Mouse (Mus musculus) MN1 (cell line): ENCODE data around the gene Ubap1l.

ENCODE experiments used
- DNase-seq: peaks from one replicate; pipeline ENCODE4 v3.0.0-alpha.2; 2016; ENCODE audit warnings: low spot score

Gene Ubap1l

GRCm38 (mm10) chr9:65411326-65411725 is 50.5 kb downstream of the Ubap1l start:
- DNase-seq = no peak

GRCm38 (mm10) chr9:65417738-65418137 is 56.9 kb downstream of the Ubap1l start:
- peak; percentile 42 for DNase-seq

- no peak for DNase-seq
Observed at GRCm38 (mm10) chr9:65419633-65420032, 58.8 kb downstream of the Ubap1l start.

- no peak for DNase-seq
Observed at GRCm38 (mm10) chr9:65422760-65423501, 62.1 kb downstream of the Ubap1l start, which contains the start of gene Slc51b. TSS of gene Slc51b (minus strand) at chr9:65422955.

GRCm38 (mm10) chr9:65424393-65424792 is 63.6 kb downstream of the Ubap1l start:
- DNase-seq = no peak

- no peak for DNase-seq
Observed at GRCm38 (mm10) chr9:65427511-65427910, 66.7 kb downstream of the Ubap1l start.

- DNase-seq = no peak
Observed at GRCm38 (mm10) chr9:65428003-65428402, 67.2 kb downstream of the Ubap1l start.
